In the genomic region with DNA sequence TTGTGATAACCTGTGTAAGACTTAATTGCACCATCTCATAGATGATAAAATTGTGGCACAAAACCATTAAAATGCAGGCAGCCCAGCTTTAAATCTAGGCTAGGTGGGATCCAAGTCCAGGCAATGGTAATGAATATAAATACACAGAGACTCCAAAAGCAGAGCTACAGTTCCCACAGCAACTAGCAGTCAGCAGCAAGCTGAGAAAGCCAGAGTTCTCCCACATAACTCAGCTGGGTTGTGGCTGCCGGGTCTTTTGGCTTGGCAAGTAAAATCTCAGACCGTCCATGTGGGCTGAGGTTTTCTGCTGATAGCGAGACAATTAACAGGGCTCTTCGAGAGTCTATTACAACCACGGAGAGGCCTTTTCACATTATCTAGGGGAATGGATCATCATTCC, we compare ENCODE assay signal across 19 mouse cellular contexts.
DNase-seq lines count a peak whose midpoint lies in the region; ATAC-seq and TF ChIP-seq lines count a peak whose summit lies in the region.
"Had no signal": no experiment of that assay in that cellular context is flagged by ENCODE, and none has a peak within 500 bp of the region (broad histone marks: within the 10 kb centered on the region; RNA-seq: fewer than 3 reads in every experiment).

No protein-coding gene starts in this region.

- H3K27me3 ChIP-seq in neural tube, embryonic 13.5 days, result no peaks in the 10 kb centered on the region
- no peaks in the 10 kb centered on the region for H3K27me3 ChIP-seq in hindbrain, postnatal 0 days (ENCODE audit: insufficient read depth, low read length)
- no peaks in the 10 kb centered on the region for H3K27me3 ChIP-seq in liver, embryonic 11.5 days (replicated peaks; ENCODE audit: control insufficient read depth, insufficient read depth, low read length)
- no peaks in the 10 kb centered on the region for H3K27me3 ChIP-seq in intestine, postnatal 0 days (replicated peaks; ENCODE audit: control insufficient read depth, insufficient read depth, low read length)
- H3K27me3 ChIP-seq: kidney, embryonic 15.5 days; liver, embryonic 12.5 days; lung, embryonic 15.5 days; stomach, embryonic 15.5 days had no signal

- peaks cover 43% of the 10 kb centered on the region for H3K4me1 ChIP-seq in neural tube, embryonic 13.5 days (replicated peaks)
- no peaks in the 10 kb centered on the region for H3K4me1 ChIP-seq in hindbrain, postnatal 0 days (ENCODE audit: insufficient read depth, low read length)
- no peaks in the 10 kb centered on the region for H3K4me1 ChIP-seq in liver, embryonic 11.5 days (replicated peaks; ENCODE audit: control insufficient read depth, insufficient read depth, low read length)
- H3K4me1 ChIP-seq in intestine, postnatal 0 days (replicated peaks; ENCODE audit: control insufficient read depth, insufficient read depth, low read length), result no peaks in the 10 kb centered on the region
- H3K4me1 ChIP-seq: kidney, embryonic 15.5 days; liver, embryonic 12.5 days; stomach, embryonic 15.5 days had no signal

- H3K4me3 ChIP-seq in gastrocnemius, adult 2 months, result no peak overlapping the region
- no peak overlapping the region for H3K4me3 ChIP-seq in neural tube, embryonic 13.5 days
- no peak overlapping the region for H3K4me3 ChIP-seq in hindbrain, postnatal 0 days (ENCODE audit: low read length)
- no peak overlapping the region for H3K4me3 ChIP-seq in liver, embryonic 11.5 days (ENCODE audit: low read depth, low read length)
- no peak overlapping the region for H3K4me3 ChIP-seq in intestine, postnatal 0 days (ENCODE audit: low read depth, low read length)
- H3K4me3 ChIP-seq: kidney, embryonic 15.5 days; limb, embryonic 10.5 days; liver, embryonic 12.5 days; lung, embryonic 15.5 days; stomach, embryonic 15.5 days had no signal

- H3K9me3 ChIP-seq in neural tube, embryonic 13.5 days, result no peaks in the 10 kb centered on the region
- no peaks in the 10 kb centered on the region for H3K9me3 ChIP-seq in hindbrain, postnatal 0 days (ENCODE audit: low read length)
- no peaks in the 10 kb centered on the region for H3K9me3 ChIP-seq in liver, embryonic 11.5 days (ENCODE audit: control insufficient read depth, low read length)
- no peaks in the 10 kb centered on the region for H3K9me3 ChIP-seq in intestine, postnatal 0 days (ENCODE audit: control insufficient read depth)
- H3K9me3 ChIP-seq: kidney, embryonic 15.5 days; limb, embryonic 10.5 days; liver, embryonic 12.5 days; lung, embryonic 15.5 days; stomach, embryonic 15.5 days had no signal

- H3K9ac ChIP-seq in neural tube, embryonic 13.5 days, result 0 out of 2 replicates have a peak overlapping the region, but pooled peaks have one; percentile 17
- no peak overlapping the region for H3K9ac ChIP-seq in hindbrain, postnatal 0 days (replicated peaks; ENCODE audit: low read length)
- H3K9ac ChIP-seq in liver, embryonic 11.5 days (ENCODE audit: low read depth, low read length), result no peak overlapping the region
- no peak overlapping the region for H3K9ac ChIP-seq in intestine, postnatal 0 days (ENCODE audit: low read depth, low read length)
- H3K9ac ChIP-seq: kidney, embryonic 15.5 days; liver, embryonic 12.5 days; lung, embryonic 15.5 days; stomach, embryonic 15.5 days had no signal

- no peak for DNase-seq in gastrocnemius, adult 2 months
- DNase-seq in gastrocnemius, postnatal 14 days, result no peak
- DNase-seq in neural tube, embryonic 10.5 days (ENCODE audit: extremely low spot score, low spot score), result no peak
- DNase-seq in hindbrain, postnatal 0 days (ENCODE audit: low spot score), result peak; percentile 16
- no peak for DNase-seq in liver, embryonic 11.5 days (ENCODE audit: low spot score)
- DNase-seq in left cerebral cortex, adult 18-20 months (ENCODE audit: low spot score in 2 of 2), result no peak
- DNase-seq: adrenal gland, postnatal 14 days; cerebellum, adult 18-20 months; cerebellum, postnatal 36 days; layer of hippocampus, postnatal 36 days; right cerebral cortex, postnatal 14 days had no signal

- 38% methylated on average over 5 of the region's 5 CpGs for WGBS in neural tube, embryonic 13.5 days
- 31% methylated on average over 5 of the region's 5 CpGs for WGBS in hindbrain, postnatal 0 days
- 42% methylated on average over 5 of the region's 5 CpGs for WGBS in liver, embryonic 11.5 days
- WGBS in intestine, postnatal 0 days, result 73% methylated on average over 5 of the region's 5 CpGs

- intact Hi-C loops in gastrocnemius, adult 2 months (cut with DNase I), result no loop called here
- intact Hi-C loops in gastrocnemius, postnatal 14 days (cut with DNase I; ENCODE audit: low total_unique reads), result no loop called here

- no peak overlapping the region for H3K4me2 ChIP-seq in neural tube, embryonic 13.5 days
- no peak overlapping the region for H3K4me2 ChIP-seq in hindbrain, postnatal 0 days (ENCODE audit: low read depth, low read length)
- H3K4me2 ChIP-seq in liver, embryonic 11.5 days, result no peak overlapping the region
- H3K4me2 ChIP-seq in intestine, postnatal 0 days (replicated peaks; ENCODE audit: low read depth), result no peak overlapping the region
- H3K4me2 ChIP-seq: kidney, embryonic 15.5 days; liver, embryonic 12.5 days; lung, embryonic 15.5 days; stomach, embryonic 15.5 days had no signal

- H3K36me3 ChIP-seq in neural tube, embryonic 13.5 days, result 0 out of 2 replicates have a peak, but pooled peaks cover 6% of the 10 kb centered on the region
- no peaks in the 10 kb centered on the region for H3K36me3 ChIP-seq in hindbrain, postnatal 0 days (ENCODE audit: insufficient read depth, low read length)
- no peaks in the 10 kb centered on the region for H3K36me3 ChIP-seq in liver, embryonic 11.5 days (ENCODE audit: control insufficient read depth, insufficient read depth, low read length)
- no peaks in the 10 kb centered on the region for H3K36me3 ChIP-seq in intestine, postnatal 0 days (ENCODE audit: control insufficient read depth, insufficient read depth)
- H3K36me3 ChIP-seq: kidney, embryonic 15.5 days; limb, embryonic 10.5 days; liver, embryonic 12.5 days; lung, embryonic 15.5 days; stomach, embryonic 15.5 days had no signal

- peak; percentile 19; the same call in 1 of the 2 replicates for ATAC-seq in neural tube, embryonic 13.5 days (ENCODE audit: low read depth)
- ATAC-seq in hindbrain, postnatal 0 days, result no peak
- ATAC-seq in liver, embryonic 11.5 days (replicated peaks; ENCODE audit: low FRiP score), result no peak
- no peak for ATAC-seq in intestine, postnatal 0 days
- ATAC-seq: activated CD4-positive, CD25-positive, alpha-beta regulatory T cell, adult 4 months; liver, embryonic 12.5 days had no signal

- H3K27ac ChIP-seq in gastrocnemius, adult 2 months, result peak overlapping the region; percentile 46
- H3K27ac ChIP-seq in neural tube, embryonic 13.5 days (replicated peaks), result peak overlapping the region; percentile 81
- H3K27ac ChIP-seq in hindbrain, postnatal 0 days, result peak overlapping the region; percentile 32; the same call in 1 of the 2 replicates
- no peak overlapping the region for H3K27ac ChIP-seq in liver, embryonic 11.5 days (ENCODE audit: low read depth, low read length)
- H3K27ac ChIP-seq in intestine, postnatal 0 days (ENCODE audit: low read depth, low read length), result no peak overlapping the region
- H3K27ac ChIP-seq: kidney, embryonic 15.5 days; limb, embryonic 10.5 days; liver, embryonic 12.5 days; lung, embryonic 15.5 days; stomach, embryonic 15.5 days had no signal

- no peak for TF ChIP-seq CTCF in gastrocnemius, adult 2 months (IDR thresholded peaks at IDR 0.05)
- no peak for TF ChIP-seq CTCF in hindbrain, postnatal 0 days (IDR thresholded peaks at IDR 0.05; ENCODE audit: low read depth)
- TF ChIP-seq CTCF in intestine, postnatal 0 days (IDR thresholded peaks at IDR 0.05; ENCODE audit: low read depth), result no peak

Comparison
In these comparisons a context has a peak if more than half of its experiments do, and no peak if none do; other contexts are left out.
1. H3K27ac ChIP-seq: peak in gastrocnemius, adult 2 months (single experiment), neural tube, embryonic 13.5 days (single experiment) and hindbrain, postnatal 0 days (single experiment); none in liver, embryonic 11.5 days (single experiment) and intestine, postnatal 0 days (single experiment).